Mouse (Mus musculus): Measurements from ENCODE around the gene Dlg1. TPM values are rescaled to one million over a fixed set of nuclear protein-coding genes. Genes with fewer than 3 reads are reported as not detected.

Gene Dlg1
- polyA plus RNA-seq, 1 experiment from 2014 or later: 32.5 TPM

GRCm38 (mm10) chr16:31659453-31659852 lies 3.8 kb upstream of the Dlg1 start:
- no peak overlapping the region for H3K4me2 ChIP-seq (ENCODE audit: low read depth, severe bottlenecking)
- H3K36me3 ChIP-seq (ENCODE audit: control insufficient read depth, insufficient read depth, low read length): no peaks in the 10 kb centered on the region
- DNase-seq (ENCODE audit: low spot score) (no peak), ATAC-seq (ENCODE audit: insufficient number of reproducible peaks, low FRiP score, low TSS enrichment, low read depth) (no peak)
- H3K4me3 ChIP-seq (ENCODE audit: low read depth, low read length): no peak overlapping the region
- WGBS: 75% methylated on average over 5 of the region's 5 CpGs
- no peaks in the 10 kb centered on the region for H3K27me3 ChIP-seq (ENCODE audit: control insufficient read depth, insufficient read depth, low read length)
- H3K9me3 ChIP-seq (ENCODE audit: control insufficient read depth, low read length): no peaks in the 10 kb centered on the region
- no peak overlapping the region for H3K27ac ChIP-seq (replicated peaks; ENCODE audit: low read depth, low read length)
- no peaks in the 10 kb centered on the region for H3K4me1 ChIP-seq (ENCODE audit: control insufficient read depth, insufficient read depth, low read length)
- H3K9ac ChIP-seq (ENCODE audit: low read length): no peak overlapping the region

- peak; percentile 58 for ATAC-seq (ENCODE audit: insufficient number of reproducible peaks, low FRiP score, low TSS enrichment, low read depth)
- WGBS: 13% methylated on average over 22 of the region's 22 CpGs
- DNase-seq (ENCODE audit: low spot score): peak; percentile 45
These were observed 476 bp upstream of the Dlg1 start for GRCm38 (mm10) chr16:31662556-31663378.

GRCm38 (mm10) chr16:31664287-31664597 lies 999 bp downstream of the Dlg1 start:
- H3K27me3 ChIP-seq (ENCODE audit: control insufficient read depth, insufficient read depth, low read length): no peaks in the 10 kb centered on the region
- ATAC-seq (ENCODE audit: insufficient number of reproducible peaks, low FRiP score, low TSS enrichment, low read depth) (peak; percentile 56), DNase-seq (ENCODE audit: low spot score) (no peak)
- H3K36me3 ChIP-seq (ENCODE audit: control insufficient read depth, insufficient read depth, low read length): 0 out of 2 replicates have a peak, but pooled peaks cover 2% of the 10 kb centered on the region
- H3K4me2 ChIP-seq (ENCODE audit: low read depth, severe bottlenecking): peak overlapping the region; percentile 60
- no peaks in the 10 kb centered on the region for H3K4me1 ChIP-seq (ENCODE audit: control insufficient read depth, insufficient read depth, low read length)
- under 1% methylated on average over 33 of the region's 36 CpGs for WGBS
- peak overlapping the region; percentile 94 for H3K9ac ChIP-seq (ENCODE audit: low read length)
- peak overlapping the region; percentile 92 for H3K27ac ChIP-seq (replicated peaks; ENCODE audit: low read depth, low read length)
- no peaks in the 10 kb centered on the region for H3K9me3 ChIP-seq (ENCODE audit: control insufficient read depth, low read length)
- peak overlapping the region; percentile 88 for H3K4me3 ChIP-seq (ENCODE audit: low read depth, low read length)

More at GRCm38 (mm10) chr16:31662556-31663378, 476 bp upstream of the Dlg1 start:
- H3K9me3 ChIP-seq (ENCODE audit: control insufficient read depth, low read length): no peaks in the 10 kb centered on the region
- H3K9ac ChIP-seq (ENCODE audit: low read length): peak overlapping the region; percentile 94
- H3K27me3 ChIP-seq (ENCODE audit: control insufficient read depth, insufficient read depth, low read length): no peaks in the 10 kb centered on the region
- peak overlapping the region; percentile 92; the same call in 1 of the 2 replicates for H3K27ac ChIP-seq (replicated peaks; ENCODE audit: low read depth, low read length)
- H3K4me1 ChIP-seq (ENCODE audit: control insufficient read depth, insufficient read depth, low read length): no peaks in the 10 kb centered on the region
- peak overlapping the region; percentile 61 for H3K4me2 ChIP-seq (ENCODE audit: low read depth, severe bottlenecking)
- H3K36me3 ChIP-seq (ENCODE audit: control insufficient read depth, insufficient read depth, low read length): 0 out of 2 replicates have a peak, but pooled peaks cover 2% of the 10 kb centered on the region
- H3K4me3 ChIP-seq (ENCODE audit: low read depth, low read length): peak overlapping the region; percentile 88

GRCm38 (mm10) chr16:31672202-31672601 lies 9.0 kb downstream of the Dlg1 start:
- Histone ChIP-seq H3K36me3 (ENCODE audit: control insufficient read depth, insufficient read depth, low read length) (no peaks in the 10 kb centered on the region), H3K4me2 (ENCODE audit: low read depth, severe bottlenecking) (no peak overlapping the region), H3K9ac (ENCODE audit: low read length) (no peak overlapping the region), H3K4me1 (ENCODE audit: control insufficient read depth, insufficient read depth, low read length) (no peaks in the 10 kb centered on the region), H3K4me3 (ENCODE audit: low read depth, low read length) (no peak overlapping the region), H3K27ac (replicated peaks; ENCODE audit: low read depth, low read length) (no peak overlapping the region), H3K27me3 (ENCODE audit: control insufficient read depth, insufficient read depth, low read length) (no peaks in the 10 kb centered on the region), H3K9me3 (ENCODE audit: control insufficient read depth, low read length) (no peaks in the 10 kb centered on the region)
- DNase-seq (ENCODE audit: low spot score): no peak
- 87% methylated on average over 1 of the region's 1 CpGs for WGBS
- ATAC-seq (ENCODE audit: insufficient number of reproducible peaks, low FRiP score, low TSS enrichment, low read depth): no peak

GRCm38 (mm10) chr16:31677463-31677862 lies 14.2 kb downstream of the Dlg1 start:
- H3K4me2 ChIP-seq (ENCODE audit: low read depth, severe bottlenecking): no peak overlapping the region
- no peaks in the 10 kb centered on the region for H3K9me3 ChIP-seq (ENCODE audit: control insufficient read depth, low read length)
- H3K4me1 ChIP-seq (ENCODE audit: control insufficient read depth, insufficient read depth, low read length): no peaks in the 10 kb centered on the region
- H3K27me3 ChIP-seq (ENCODE audit: control insufficient read depth, insufficient read depth, low read length): no peaks in the 10 kb centered on the region
- DNase-seq (ENCODE audit: low spot score) (no peak), ATAC-seq (ENCODE audit: insufficient number of reproducible peaks, low FRiP score, low TSS enrichment, low read depth) (no peak)
- H3K27ac ChIP-seq (replicated peaks; ENCODE audit: low read depth, low read length): no peak overlapping the region
- no peak overlapping the region for H3K4me3 ChIP-seq (ENCODE audit: low read depth, low read length)
- WGBS: 96% methylated on average over 4 of the region's 4 CpGs
- H3K9ac ChIP-seq (ENCODE audit: low read length): no peak overlapping the region
- no peaks in the 10 kb centered on the region for H3K36me3 ChIP-seq (ENCODE audit: control insufficient read depth, insufficient read depth, low read length)

- Histone ChIP-seq H3K9ac (ENCODE audit: low read length) (no peak overlapping the region), H3K27me3 (ENCODE audit: control insufficient read depth, insufficient read depth, low read length) (no peaks in the 10 kb centered on the region), H3K4me3 (ENCODE audit: low read depth, low read length) (no peak overlapping the region), H3K27ac (replicated peaks; ENCODE audit: low read depth, low read length) (no peak overlapping the region), H3K9me3 (ENCODE audit: control insufficient read depth, low read length) (no peaks in the 10 kb centered on the region), H3K36me3 (ENCODE audit: control insufficient read depth, insufficient read depth, low read length) (peaks cover 6% of the 10 kb centered on the region), H3K4me1 (ENCODE audit: control insufficient read depth, insufficient read depth, low read length) (no peaks in the 10 kb centered on the region), H3K4me2 (ENCODE audit: low read depth, severe bottlenecking) (no peak overlapping the region)
- DNase-seq (ENCODE audit: low spot score) (no peak), ATAC-seq (ENCODE audit: insufficient number of reproducible peaks, low FRiP score, low TSS enrichment, low read depth) (no peak)
- WGBS: 96% methylated on average over 6 of the region's 6 CpGs
These were observed 19.0 kb downstream of the Dlg1 start for GRCm38 (mm10) chr16:31682291-31682690.

- H3K4me3 ChIP-seq (ENCODE audit: low read depth, low read length): no peak overlapping the region
- H3K4me2 ChIP-seq (ENCODE audit: low read depth, severe bottlenecking): no peak overlapping the region
- ATAC-seq (ENCODE audit: insufficient number of reproducible peaks, low FRiP score, low TSS enrichment, low read depth) (no peak), DNase-seq (ENCODE audit: low spot score) (no peak)
- H3K27me3 ChIP-seq (ENCODE audit: control insufficient read depth, insufficient read depth, low read length): no peaks in the 10 kb centered on the region
- H3K27ac ChIP-seq (replicated peaks; ENCODE audit: low read depth, low read length): no peak overlapping the region
- no peaks in the 10 kb centered on the region for H3K9me3 ChIP-seq (ENCODE audit: control insufficient read depth, low read length)
- WGBS: 91% methylated on average over 9 of the region's 9 CpGs
- H3K9ac ChIP-seq (ENCODE audit: low read length): no peak overlapping the region
- H3K36me3 ChIP-seq (ENCODE audit: control insufficient read depth, insufficient read depth, low read length): peaks cover 6% of the 10 kb centered on the region
- H3K4me1 ChIP-seq (ENCODE audit: control insufficient read depth, insufficient read depth, low read length): no peaks in the 10 kb centered on the region
These were observed 20.6 kb downstream of the Dlg1 start for GRCm38 (mm10) chr16:31683670-31684430.

- Histone ChIP-seq H3K4me3 (ENCODE audit: low read depth, low read length) (no peak overlapping the region), H3K27me3 (ENCODE audit: control insufficient read depth, insufficient read depth, low read length) (no peaks in the 10 kb centered on the region), H3K4me1 (ENCODE audit: control insufficient read depth, insufficient read depth, low read length) (no peaks in the 10 kb centered on the region), H3K9ac (ENCODE audit: low read length) (no peak overlapping the region), H3K9me3 (ENCODE audit: control insufficient read depth, low read length) (no peaks in the 10 kb centered on the region), H3K36me3 (ENCODE audit: control insufficient read depth, insufficient read depth, low read length) (peaks cover 6% of the 10 kb centered on the region), H3K4me2 (ENCODE audit: low read depth, severe bottlenecking) (no peak overlapping the region), H3K27ac (replicated peaks; ENCODE audit: low read depth, low read length) (no peak overlapping the region)
- no peak for ATAC-seq (ENCODE audit: insufficient number of reproducible peaks, low FRiP score, low TSS enrichment, low read depth)
- WGBS: 95% methylated on average over 4 of the region's 4 CpGs
- DNase-seq (ENCODE audit: low spot score): no peak
These were observed 21.5 kb downstream of the Dlg1 start for GRCm38 (mm10) chr16:31684771-31685170.
